Mouse (Mus musculus) left cerebral cortex, adult 8-10 months (tissue): ENCODE measurements around the gene Mad1l1. TPM values are rescaled to one million over a fixed set of nuclear protein-coding genes. Genes with fewer than 3 reads are reported as not detected.

Source experiments
- DNase-seq, 2 experiments: peaks; one replicate each; pipeline ENCODE4 v3.0.0; 2022; ENCODE audit warnings: low spot score in 2 of 2
- total RNA-seq, 4 experiments: library from RNA; stranded (reverse); gene quantifications; 2 replicates each; pipeline ENCODE4 v1.2.4; 2022

The Mad1l1 gene
- total RNA-seq, 4 experiments from 2014 or later = 14.1 to 22.2 (median 18.6) TPM

- DNase-seq = no peak
Measured at GRCm38 (mm10) chr5:140183387-140183786, 138.0 kb downstream of the Mad1l1 start.

GRCm38 (mm10) chr5:140182351-140182750, 139.0 kb downstream of the Mad1l1 start:
- no peak for DNase-seq

DNA sequence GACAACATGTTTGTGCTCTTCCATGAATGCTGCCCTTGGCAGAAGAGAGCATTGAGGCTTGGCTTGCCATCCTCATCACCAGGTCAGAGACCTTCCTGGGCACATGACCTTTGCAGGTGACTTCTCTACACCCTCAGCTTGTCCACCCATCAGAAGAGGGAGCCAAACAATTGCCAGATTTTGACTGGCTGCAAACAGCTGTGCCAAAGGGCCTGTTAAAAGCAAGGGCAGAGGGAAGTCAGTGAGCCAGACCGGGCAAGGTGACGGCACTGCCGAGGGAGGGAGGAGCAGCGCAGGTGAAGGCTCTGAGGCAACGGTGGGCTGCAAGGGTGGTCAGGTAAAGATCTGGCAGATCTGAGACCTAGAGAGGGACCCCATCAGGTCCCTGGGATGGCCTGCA, 141.3 kb downstream of the Mad1l1 start:
- DNase-seq = no peak

DNA sequence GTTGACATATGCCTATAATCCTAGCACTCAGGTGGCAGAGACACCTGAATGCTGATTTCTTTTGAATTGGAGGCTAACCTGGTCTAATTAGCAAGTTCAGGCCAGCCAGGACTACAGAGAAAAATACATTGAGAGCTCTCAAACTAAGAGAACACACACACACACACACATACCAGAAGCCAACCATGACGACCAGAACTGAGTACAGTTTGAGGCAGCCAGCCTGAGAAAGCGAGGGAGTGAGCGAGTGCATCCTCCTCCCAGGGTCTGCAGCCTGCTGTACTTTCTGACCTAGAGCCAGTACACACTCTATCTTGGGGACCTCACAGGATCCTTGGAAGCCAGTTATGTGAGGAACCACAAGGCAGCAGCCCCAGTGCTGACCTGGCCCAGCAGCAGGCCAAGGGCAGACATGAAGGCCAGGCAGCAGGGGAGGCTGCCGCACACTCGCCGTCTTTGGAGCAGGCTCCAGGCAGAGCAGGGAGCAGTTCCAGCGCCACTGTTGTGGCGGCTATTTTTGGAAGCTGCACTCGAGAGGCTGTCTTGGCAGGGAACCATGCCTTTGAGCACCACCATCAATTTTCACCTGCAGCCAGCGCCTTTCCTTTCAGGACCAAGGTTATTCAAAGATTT, 143.2 kb downstream of the Mad1l1 start:
- no peak for DNase-seq

DNA sequence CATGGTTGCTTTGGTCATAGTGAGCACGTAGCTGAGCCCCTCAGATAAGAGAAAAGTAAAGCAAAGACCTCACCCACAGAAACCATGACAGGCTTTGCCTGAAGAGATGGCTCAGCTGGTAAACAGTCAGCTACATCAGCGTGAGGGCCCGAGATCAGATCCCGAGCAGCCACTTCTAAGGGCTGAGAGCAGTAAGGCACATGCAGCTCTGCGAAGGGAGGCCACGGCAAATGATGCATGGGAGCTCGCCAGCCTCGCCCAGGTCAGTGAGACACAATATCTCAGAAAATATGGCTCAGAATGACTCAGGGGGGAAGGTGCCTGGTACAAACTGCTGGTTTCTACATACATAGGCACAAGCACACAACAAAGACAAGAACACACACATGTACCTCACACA, 143.8 kb downstream of the Mad1l1 start:
- DNase-seq = no peak

DNA sequence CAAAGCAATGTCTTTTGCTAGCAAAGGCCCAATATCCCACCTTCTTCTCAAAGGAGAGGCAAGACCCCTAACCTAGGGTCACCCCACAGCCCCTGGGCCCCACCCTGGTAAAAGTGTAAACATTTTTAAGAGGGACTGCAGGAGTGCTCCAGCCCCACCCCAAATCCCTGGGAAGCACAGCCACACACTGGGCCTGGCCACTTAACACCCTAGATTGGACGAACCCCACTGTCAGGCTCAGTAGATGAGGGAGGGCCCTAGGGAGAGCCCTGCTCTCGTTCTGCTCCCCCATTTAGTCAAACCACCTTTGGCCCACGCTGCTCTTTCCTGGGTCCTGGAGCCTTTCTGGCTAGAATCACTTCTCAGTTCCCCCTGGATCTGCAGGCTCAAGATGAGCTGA, 145.0 kb downstream of the Mad1l1 start:
- no peak for DNase-seq

DNA sequence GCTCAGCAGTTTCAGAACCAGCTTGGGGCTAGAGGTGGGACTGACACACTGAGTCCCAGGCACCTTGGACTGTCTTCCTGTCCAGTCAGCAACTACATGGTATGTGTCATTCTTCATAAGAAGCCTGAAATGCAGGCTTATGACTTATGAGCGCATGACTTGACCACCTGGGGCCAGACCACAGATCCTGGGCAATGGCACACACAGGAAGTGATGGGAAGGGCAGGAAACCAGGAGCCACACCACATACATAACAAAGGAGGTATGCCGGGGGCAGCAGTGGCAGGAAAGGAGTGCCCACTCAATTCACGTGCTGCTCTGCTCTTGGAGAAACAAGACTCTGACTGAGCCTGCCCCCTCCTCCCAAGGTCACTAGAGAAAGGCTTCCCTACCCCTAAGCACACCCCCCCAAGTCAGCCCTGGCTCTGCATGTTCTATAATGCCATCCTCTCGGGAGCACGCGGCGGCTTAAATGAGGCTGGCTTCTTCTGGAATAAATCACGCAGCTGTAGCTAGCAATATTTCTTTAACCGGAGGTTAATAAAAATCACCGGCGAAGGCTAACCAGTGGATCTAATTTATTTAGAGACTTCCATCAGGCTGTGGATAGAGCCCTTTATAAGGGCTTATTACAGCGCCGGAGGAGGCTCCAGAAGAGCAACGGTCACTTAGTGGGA, 146.4 kb downstream of the Mad1l1 start:
- DNase-seq = no peak

DNA sequence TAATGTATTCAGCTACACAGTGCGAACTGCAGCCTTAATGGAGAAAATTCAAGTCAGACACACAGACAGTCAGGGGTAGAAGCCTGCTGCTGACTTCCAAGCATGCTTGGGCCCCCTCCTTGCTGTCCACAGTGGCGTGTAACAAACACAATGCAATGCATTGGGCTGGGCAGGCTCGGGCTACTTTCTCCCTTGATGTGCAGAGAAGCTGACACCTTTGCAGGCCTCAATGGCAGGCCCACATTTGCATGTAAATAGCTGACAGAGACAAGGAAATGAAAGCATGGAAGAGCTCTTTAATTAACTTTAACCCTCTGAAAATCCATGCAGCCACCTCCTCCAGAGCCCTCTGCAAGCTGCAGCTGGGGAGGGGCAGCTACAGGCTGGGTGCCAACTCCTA, 147.3 kb downstream of the Mad1l1 start:
- no peak for DNase-seq

- DNase-seq = no peak
Measured at GRCm38 (mm10) chr5:140173181-140173580, 148.2 kb downstream of the Mad1l1 start.

DNA sequence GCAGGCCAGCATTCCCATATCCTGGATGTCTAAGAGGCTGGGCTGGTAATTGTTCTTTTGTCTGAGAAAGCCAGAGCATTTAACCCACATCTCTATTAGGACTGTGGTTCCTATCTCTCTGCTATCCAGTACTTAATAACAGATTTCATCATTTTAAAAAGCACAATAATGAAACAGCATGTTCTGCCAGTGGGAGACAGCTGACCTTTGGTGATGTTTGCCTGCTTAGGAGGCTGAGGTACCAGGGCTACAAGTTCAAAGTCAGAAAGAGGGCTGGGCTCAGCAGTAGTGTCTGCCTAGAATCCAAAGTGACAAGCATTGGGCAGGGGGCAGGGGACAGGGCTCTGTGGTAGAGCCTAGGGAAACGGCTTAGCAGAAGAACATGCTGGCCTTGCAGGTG, 149.6 kb downstream of the Mad1l1 start:
- DNase-seq = no peak

DNA sequence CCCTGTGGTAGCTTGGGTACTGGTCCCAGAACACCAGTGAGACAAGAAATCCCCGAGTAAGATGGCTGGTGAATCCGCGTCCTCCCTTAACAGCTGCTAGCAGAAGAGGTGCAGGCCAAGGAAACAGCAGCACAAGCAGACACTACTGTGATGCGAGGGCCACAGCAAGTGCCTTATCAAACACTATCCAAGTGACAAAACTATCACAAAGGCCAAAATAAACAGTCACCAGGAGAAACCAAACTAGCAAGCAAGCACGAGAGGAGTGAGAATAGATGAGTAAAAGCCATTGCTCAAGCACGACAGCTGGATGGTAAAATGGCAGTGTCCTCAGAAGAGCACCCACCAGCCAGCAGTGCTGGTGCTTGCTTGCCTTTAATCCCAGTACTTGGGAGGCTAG, 153.8 kb downstream of the Mad1l1 start:
- no peak for DNase-seq

- no peak for DNase-seq
Measured at GRCm38 (mm10) chr5:140167080-140167479, 154.3 kb downstream of the Mad1l1 start.

DNA sequence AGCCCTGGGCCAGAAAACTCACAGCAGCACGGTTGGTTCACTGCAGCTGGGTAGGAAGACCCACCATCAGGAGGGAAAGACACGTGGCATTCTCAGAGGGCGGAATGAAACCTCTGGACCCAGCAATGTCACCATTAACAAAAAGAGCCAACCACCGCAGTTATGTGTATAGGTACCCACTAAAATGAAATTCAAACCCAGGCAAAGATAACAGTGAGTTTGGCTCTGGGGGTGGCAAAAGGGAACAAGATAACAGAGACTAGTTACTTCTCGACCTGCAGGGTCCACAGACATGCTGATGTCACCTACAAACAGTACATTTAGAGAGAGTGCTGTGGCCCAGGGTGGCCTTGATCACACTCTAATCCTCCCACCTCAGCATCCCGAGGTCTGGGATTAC, 157.4 kb downstream of the Mad1l1 start:
- no peak for DNase-seq

DNA sequence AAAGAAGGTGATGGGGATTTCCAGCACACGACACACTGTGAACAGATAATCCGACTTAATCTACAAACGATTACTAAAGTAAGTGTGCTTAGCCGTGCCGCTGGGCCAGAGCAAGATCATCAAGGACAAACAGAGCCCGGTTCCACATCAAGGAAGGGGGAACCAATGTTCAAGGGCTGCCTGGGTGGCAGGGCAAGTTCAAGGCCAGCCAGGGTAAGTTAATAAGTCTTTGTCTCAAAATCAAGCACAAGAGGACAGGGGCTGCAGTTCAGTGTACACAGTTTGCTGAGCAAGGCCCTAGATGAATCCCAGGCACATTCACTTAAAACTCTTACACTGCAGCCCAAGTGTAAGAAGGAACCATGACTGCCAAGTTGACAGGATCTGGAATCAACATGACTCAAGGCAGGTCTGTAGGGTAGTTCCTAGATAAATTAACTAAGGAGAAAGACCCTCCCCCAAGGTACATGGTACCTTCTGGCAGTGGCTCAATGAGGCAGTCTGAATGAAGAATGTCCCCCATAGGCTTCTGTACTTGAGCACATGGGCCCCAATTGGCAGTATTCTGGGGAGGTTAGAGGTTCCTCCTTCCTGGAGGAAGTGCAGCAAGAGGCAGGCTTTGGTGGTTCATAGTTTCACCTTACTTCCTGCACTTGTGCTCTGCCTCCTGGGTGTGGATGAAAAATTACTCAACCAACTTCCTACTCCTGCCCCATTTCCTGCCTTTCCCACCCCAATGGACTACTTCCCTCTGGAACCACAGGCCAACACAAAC, 159.1 kb downstream of the Mad1l1 start:
- no peak for DNase-seq

DNA sequence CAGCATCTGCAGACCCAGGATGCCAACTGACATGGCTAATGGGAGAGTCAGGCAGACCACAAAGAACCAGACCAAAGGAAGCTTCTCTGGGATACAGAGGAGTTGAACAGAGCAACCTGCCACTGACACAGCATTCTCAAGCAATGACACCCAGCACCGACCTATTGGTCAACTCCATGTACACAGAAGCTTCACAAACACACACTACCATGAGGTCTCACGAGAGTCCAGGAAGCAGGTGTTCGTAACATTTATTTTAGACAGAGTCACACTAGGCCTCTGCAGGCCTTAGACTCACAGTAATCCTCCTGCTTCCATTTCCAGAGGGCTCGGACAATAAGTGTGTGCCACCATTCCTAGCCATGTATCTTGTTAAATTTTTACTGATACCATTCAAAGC, 162.3 kb downstream of the Mad1l1 start:
- DNase-seq = no peak

- no peak for DNase-seq
Measured at GRCm38 (mm10) chr5:140157886-140158627, 163.3 kb downstream of the Mad1l1 start.

DNA sequence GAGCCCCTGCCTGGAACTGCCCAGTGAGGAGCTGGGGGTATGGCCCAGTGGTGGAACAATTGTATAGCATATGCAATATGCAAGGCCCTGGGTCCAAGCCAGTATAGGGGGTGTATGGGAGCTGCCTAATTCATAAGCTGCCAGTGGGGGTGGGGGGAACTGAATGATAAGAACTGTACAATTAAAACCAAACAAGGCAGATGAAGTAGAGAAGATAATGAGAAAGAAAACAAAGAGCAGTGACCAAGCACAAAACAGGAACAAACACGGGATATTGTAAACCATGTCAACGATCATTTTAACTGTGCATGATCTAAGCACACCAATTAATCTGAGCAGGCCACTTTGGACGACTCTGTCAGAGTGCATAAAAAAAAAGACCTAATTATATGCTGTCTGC, 167.2 kb downstream of the Mad1l1 start:
- DNase-seq = no peak

- DNase-seq = peak in 1 of 2 experiments; percentile 55
Measured at GRCm38 (mm10) chr5:140151871-140152270, 169.5 kb downstream of the Mad1l1 start.

GRCm38 (mm10) chr5:140151180-140151579, 170.2 kb downstream of the Mad1l1 start:
- no peak for DNase-seq

- no peak for DNase-seq
Measured at GRCm38 (mm10) chr5:140150694-140151093, 170.7 kb downstream of the Mad1l1 start.

- no peak for DNase-seq
Measured at GRCm38 (mm10) chr5:140150136-140150535, 171.2 kb downstream of the Mad1l1 start.

DNA sequence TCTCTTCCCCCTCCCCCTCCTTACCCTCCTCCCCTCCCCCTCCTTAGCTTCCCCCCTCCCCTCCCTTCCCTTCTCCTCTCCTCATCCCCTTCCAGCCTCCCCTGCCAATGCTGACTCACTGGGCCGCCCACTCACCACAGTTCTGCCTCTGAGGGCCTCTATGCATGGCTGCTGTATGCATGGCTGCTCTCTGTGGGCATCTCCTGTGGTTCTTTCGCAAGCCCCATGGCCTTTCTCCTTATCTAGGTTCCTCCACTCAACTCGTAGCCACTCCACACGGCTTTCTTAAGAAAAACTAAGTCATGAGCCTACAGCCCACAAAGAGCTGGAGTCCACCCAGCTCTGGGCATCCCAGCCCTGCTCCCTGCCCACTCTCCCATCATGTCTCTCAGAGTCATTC, 172.1 kb downstream of the Mad1l1 start:
- DNase-seq = peak in 1 of 2 experiments; percentile 46
